Mouse (Mus musculus): ENCODE results near the gene Rps26. TPM values are rescaled to one million over a fixed set of nuclear protein-coding genes. Genes with fewer than 3 reads are reported as not detected.

The Rps26 gene
- polyA plus RNA-seq (2014; fragmentation: Nextera tagmentation; extraction: Ambion mirVana): 1,029 and 1,115 TPM in 2 replicates

DNA sequence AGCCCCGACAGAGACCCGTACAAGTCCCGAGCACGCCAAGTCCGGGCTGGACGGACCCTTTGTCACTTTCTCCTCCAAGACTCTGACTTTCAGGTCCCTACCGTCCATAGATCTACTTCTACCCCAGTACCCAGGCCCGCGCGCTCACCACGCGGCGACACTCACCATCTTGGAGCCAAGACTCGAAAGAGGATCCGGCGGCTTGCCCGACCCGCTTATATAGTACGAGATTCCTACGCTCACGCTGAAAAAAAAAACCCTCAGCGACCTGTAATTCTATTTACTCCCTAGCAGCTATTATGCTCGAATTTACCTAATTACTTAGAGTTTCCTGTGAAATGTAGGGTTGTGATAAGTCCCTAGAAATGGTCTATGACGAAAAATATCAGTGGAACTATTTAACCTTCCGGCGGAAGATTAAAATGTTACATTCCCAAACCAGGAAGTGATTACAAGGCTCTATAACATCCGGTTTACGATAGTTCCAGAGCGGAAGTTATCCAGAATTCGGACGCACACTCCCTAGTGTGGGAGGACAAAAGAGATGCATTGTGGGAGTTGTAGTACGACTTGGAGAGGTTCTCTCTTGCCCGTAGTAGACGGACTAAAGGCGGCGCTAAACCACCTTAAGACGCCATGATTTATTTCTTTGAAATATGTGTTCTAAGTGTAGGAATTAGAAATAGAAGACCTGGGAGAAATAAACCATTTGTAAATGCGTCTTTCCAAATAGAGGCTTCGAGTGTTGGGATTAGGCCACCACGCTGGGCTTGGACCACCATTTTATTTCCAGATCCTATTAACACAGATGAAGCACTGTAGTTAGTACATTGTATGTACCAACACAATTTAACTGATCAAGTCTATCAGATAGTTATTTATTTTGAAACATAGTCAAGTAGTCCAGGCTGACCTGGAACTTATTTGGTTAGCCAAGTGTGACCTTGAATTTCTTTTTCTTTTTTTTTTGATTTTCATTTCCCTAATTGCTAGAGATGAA is at the start of gene Rps26:
Gene Rps26 (minus strand): TSS at position 437 of the 1,000 bp plus-strand sequence.
- Histone ChIP-seq H3K4me3 (ENCODE audit: low read depth, low read length) (peak within 1 kb of the TSS; percentile 73), H3K27ac (ENCODE audit: low read depth) (peak within 1 kb of the TSS; percentile 75), H3K27me3 (ENCODE audit: insufficient read depth, low read length) (no peaks in the 10 kb centered on the region), H3K36me3 (ENCODE audit: insufficient read depth) (peaks cover 29% of the 10 kb centered on the region), H3K9ac (peak within 1 kb of the TSS; percentile 94), H3K4me1 (ENCODE audit: insufficient read depth) (no peaks in the 10 kb centered on the region), H3K9me3 (ENCODE audit: low read depth, low read length) (no peaks in the 10 kb centered on the region), H3K4me2 (peak within 1 kb of the TSS; percentile 97)
- WGBS: under 1% methylated on average over 40 of the region's 40 CpGs
- TF ChIP-seq CTCF (IDR thresholded peaks at IDR 0.05; ENCODE audit: low read depth): peak; percentile 54
- ATAC-seq (ENCODE audit: insufficient read depth) (peak; percentile 97), DNase-seq (peak; percentile 99)

DNA sequence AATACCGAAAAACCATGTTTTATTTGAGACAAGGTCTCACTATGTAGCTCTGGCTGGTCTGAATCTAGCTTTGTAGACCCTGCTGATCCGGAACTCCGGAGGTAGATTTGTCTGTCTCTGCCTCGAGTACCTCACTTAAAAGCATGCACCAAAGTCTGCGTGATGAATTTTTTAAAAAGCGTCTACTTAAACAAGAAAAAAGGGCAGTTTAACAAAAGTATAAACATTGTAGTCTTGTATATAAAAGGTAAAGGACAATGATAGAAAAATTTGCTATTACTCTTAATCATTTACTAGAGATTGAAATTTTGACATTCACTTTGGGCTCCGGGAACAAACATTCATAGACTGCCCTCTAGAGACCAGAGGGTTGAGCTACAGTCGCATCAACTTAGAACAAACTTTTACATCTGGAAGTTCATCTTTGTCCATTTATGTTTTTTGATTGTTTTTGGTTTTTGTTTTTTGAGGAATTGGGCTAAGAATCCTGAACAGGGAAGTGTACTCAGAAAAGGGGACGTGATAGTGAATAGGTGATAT is 48.0 kb upstream of the Rps26 start:
- H3K4me1 ChIP-seq (ENCODE audit: insufficient read depth): 0 out of 2 replicates have a peak, but pooled peaks cover 6% of the 10 kb centered on the region
- H3K27me3 ChIP-seq (ENCODE audit: insufficient read depth, low read length): no peaks in the 10 kb centered on the region
- peak overlapping the region; percentile 61 for H3K4me3 ChIP-seq (ENCODE audit: low read depth, low read length)
- peak; percentile 67 for TF ChIP-seq CTCF (IDR thresholded peaks at IDR 0.05; ENCODE audit: low read depth)
- 1% methylated on average over 9 of the region's 9 CpGs for WGBS
- H3K36me3 ChIP-seq (ENCODE audit: insufficient read depth): peaks cover 4% of the 10 kb centered on the region; the same call in 1 of the 2 replicates
- no peaks in the 10 kb centered on the region for H3K9me3 ChIP-seq (ENCODE audit: low read depth, low read length)
- DNase-seq (peak; percentile 83), ATAC-seq (ENCODE audit: insufficient read depth) (no peak)
- H3K9ac ChIP-seq: peak overlapping the region; percentile 52
- H3K4me2 ChIP-seq: peak overlapping the region; percentile 96
- H3K27ac ChIP-seq (ENCODE audit: low read depth): peak overlapping the region; percentile 69

DNA sequence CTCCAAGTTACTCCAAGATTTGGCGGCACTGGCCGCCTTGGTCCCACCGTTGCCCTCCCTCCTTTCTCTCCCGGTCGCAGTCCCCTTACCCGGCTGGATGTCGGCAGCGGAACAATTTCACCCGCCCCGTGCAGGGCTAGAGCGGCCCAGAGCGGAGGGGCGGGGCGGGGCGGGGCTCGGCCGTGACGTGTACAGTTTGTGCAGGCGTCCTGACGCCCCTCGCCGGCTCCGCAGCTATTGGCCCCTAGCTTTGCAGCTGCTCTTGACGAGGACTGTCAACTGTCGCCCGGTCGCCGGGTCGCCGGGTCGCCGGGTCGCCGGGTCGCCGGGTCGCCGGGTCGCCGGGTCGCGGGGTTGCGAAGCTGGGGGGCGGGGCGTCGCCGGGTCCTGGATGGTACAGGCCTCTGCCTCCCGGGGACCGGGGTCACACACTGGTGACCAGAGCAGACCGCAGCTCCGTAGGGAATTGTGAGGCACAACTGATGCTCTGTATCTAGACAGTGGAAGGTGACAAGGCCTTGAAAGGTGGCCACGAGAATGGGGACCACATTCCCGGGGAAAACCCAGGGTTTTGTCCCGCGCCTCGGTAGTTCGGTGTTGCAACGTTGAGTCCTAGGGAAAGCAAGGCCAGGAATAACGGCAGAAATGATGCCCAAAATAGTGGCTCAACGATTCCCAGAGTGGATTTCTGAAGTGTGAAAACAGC is 47.4 kb upstream of the Rps26 start, which contains the start of gene Suox:
Gene Suox (minus strand): TSS at position 311 of the 706 bp plus-strand sequence.
- DNase-seq (peak; percentile 93), ATAC-seq (ENCODE audit: insufficient read depth) (peak; percentile 96)
- Histone ChIP-seq H3K36me3 (ENCODE audit: insufficient read depth) (peaks cover 4% of the 10 kb centered on the region; the same call in 1 of the 2 replicates), H3K9me3 (ENCODE audit: low read depth, low read length) (no peaks in the 10 kb centered on the region), H3K27ac (ENCODE audit: low read depth) (peak within 1 kb of the TSS; percentile 69), H3K27me3 (ENCODE audit: insufficient read depth, low read length) (no peaks in the 10 kb centered on the region), H3K9ac (peak within 1 kb of the TSS; percentile 52), H3K4me2 (peak within 1 kb of the TSS; percentile 96), H3K4me3 (ENCODE audit: low read depth, low read length) (peak within 1 kb of the TSS; percentile 61), H3K4me1 (ENCODE audit: insufficient read depth) (0 out of 2 replicates have a peak, but pooled peaks cover 6% of the 10 kb centered on the region)
- TF ChIP-seq CTCF (IDR thresholded peaks at IDR 0.05; ENCODE audit: low read depth): no peak
- WGBS: 1% methylated on average over 60 of the region's 60 CpGs

DNA sequence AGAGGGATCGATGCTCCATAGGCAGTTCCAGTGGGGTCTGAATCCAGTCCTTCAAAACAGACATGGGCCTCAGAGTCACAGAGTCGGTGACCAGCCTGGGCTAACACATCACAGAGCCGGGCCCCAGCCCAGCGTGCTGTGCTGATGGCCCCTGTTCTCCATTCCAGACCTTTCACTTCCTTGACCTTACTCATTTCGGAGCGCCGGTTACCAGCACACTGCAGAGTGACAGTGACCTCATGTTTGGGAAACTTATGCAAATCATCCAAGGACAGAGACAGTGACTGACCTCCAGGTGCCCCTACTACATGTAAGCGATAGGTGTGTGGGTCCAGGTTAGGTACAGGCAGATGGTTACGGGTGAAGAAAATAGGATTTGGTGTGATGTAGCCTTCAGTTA is 44.6 kb upstream of the Rps26 start:
- no peaks in the 10 kb centered on the region for H3K9me3 ChIP-seq (ENCODE audit: low read depth, low read length)
- no peaks in the 10 kb centered on the region for H3K27me3 ChIP-seq (ENCODE audit: insufficient read depth, low read length)
- no peak for TF ChIP-seq CTCF (IDR thresholded peaks at IDR 0.05; ENCODE audit: low read depth)
- peaks cover 4% of the 10 kb centered on the region; the same call in 1 of the 2 replicates for H3K36me3 ChIP-seq (ENCODE audit: insufficient read depth)
- no peak overlapping the region for H3K4me3 ChIP-seq (ENCODE audit: low read depth, low read length)
- ATAC-seq (ENCODE audit: insufficient read depth) (no peak), DNase-seq (no peak)
- H3K27ac ChIP-seq (ENCODE audit: low read depth): no peak overlapping the region
- H3K4me2 ChIP-seq: no peak overlapping the region
- H3K9ac ChIP-seq: no peak overlapping the region
- 89% methylated on average over 9 of the region's 9 CpGs for WGBS
- H3K4me1 ChIP-seq (ENCODE audit: insufficient read depth): 0 out of 2 replicates have a peak, but pooled peaks cover 6% of the 10 kb centered on the region

DNA sequence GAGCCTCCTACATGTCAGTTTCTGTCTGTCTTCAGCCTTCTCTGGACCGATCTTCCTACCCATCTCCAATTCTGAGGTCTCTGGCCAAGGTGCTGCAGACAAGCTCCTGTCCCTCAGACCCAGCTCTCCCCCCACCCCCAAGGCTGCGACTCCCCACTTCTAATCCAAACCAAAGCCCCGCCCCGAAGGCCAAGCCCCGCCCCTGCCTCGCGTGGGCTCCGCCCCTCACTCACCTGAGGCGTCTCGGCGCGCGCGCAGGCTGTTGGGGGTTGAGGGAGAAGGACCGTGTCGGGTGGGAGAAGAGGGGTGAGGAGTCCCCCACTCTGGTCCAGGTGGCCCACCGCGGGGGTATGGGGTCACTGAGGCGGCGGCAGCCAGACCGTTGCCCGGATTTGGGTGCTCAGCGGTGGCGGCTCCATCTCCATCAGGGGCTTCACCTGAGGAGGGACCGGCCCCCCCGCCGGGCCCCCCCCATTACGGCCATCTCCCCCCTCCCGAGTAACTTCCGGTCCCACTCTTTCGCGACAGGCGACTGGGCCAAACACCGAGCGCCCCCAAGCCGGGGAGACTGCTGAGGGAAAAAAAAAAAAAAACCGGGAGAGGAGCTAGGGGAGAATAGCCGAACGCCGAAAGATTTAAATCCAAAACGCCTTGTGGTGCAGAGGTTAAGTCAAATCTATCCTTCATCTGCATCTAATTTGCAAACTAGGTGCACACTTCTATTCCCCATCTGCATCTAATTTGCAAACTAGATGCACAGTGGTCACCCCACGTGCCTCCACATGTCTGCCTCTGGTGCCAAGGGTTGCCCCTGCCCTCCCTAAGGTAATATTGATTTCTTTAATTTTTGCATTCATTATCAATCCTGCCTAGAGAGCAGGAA is 42.5 kb upstream of the Rps26 start:
- 0 out of 2 replicates have a peak, but pooled peaks cover 6% of the 10 kb centered on the region for H3K4me1 ChIP-seq (ENCODE audit: insufficient read depth)
- no peaks in the 10 kb centered on the region for H3K9me3 ChIP-seq (ENCODE audit: low read depth, low read length)
- 1% methylated on average over 42 of the region's 42 CpGs for WGBS
- H3K4me2 ChIP-seq: peak overlapping the region; percentile 73
- H3K9ac ChIP-seq: peak overlapping the region; percentile 66
- peak overlapping the region; percentile 73 for H3K4me3 ChIP-seq (ENCODE audit: low read depth, low read length)
- H3K27ac ChIP-seq (ENCODE audit: low read depth): peak overlapping the region; percentile 67; the same call in 1 of the 2 replicates
- H3K27me3 ChIP-seq (ENCODE audit: insufficient read depth, low read length): no peaks in the 10 kb centered on the region
- TF ChIP-seq CTCF (IDR thresholded peaks at IDR 0.05; ENCODE audit: low read depth): no peak
- DNase-seq: peak; percentile 74
- peak; percentile 47 for ATAC-seq (ENCODE audit: insufficient read depth)
- H3K36me3 ChIP-seq (ENCODE audit: insufficient read depth): no peaks in the 10 kb centered on the region; the same call in 1 of the 2 replicates

DNA sequence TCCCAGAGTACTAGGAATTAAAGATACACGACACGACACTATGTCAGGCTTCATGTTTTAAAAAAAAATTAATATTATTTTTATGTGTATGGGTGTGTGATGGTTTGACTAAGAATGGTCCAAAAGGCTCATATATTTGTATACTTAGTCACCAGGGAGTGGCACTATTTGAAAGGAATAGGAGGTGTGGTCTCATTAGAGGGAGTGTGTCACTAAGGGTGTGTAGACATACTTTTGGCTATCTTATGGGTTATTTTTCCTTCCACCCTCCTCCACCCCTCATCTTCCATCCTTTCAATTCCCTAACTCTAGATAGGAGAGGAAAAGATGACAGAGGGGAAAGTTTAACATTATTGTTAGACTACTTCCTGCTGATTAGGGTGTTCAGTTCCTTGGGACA is 39.3 kb upstream of the Rps26 start:
- TF ChIP-seq CTCF (IDR thresholded peaks at IDR 0.05; ENCODE audit: low read depth): no peak
- no peak overlapping the region for H3K4me2 ChIP-seq
- H3K9ac ChIP-seq: no peak overlapping the region
- no peaks in the 10 kb centered on the region for H3K4me1 ChIP-seq (ENCODE audit: insufficient read depth)
- H3K27ac ChIP-seq (ENCODE audit: low read depth): no peak overlapping the region
- H3K27me3 ChIP-seq (ENCODE audit: insufficient read depth, low read length): no peaks in the 10 kb centered on the region
- ATAC-seq (ENCODE audit: insufficient read depth) (no peak), DNase-seq (no peak)
- 92% methylated on average over 2 of the region's 2 CpGs for WGBS
- no peaks in the 10 kb centered on the region for H3K9me3 ChIP-seq (ENCODE audit: low read depth, low read length)
- H3K4me3 ChIP-seq (ENCODE audit: low read depth, low read length): no peak overlapping the region
- no peaks in the 10 kb centered on the region for H3K36me3 ChIP-seq (ENCODE audit: insufficient read depth)

Measured in lung, embryonic 14.5 days (tissue).